Mouse (Mus musculus) hindlimb bud, embryonic 11.5 days (tissue): ENCODE data around the gene Nup107.
"Not testable (repeated sequence)": the region's sequence is repeated elsewhere in the genome, so short reads cannot be mapped to it uniquely, and the experiment has no call there.

Experiments
- DNase-seq: peaks from one replicate; pipeline ENCODE4 v3.0.0-alpha.2; 2012; ENCODE audit warnings: low read depth, low spot score; ENCODE audit errors: extremely low spot score

The Nup107 gene

DNA sequence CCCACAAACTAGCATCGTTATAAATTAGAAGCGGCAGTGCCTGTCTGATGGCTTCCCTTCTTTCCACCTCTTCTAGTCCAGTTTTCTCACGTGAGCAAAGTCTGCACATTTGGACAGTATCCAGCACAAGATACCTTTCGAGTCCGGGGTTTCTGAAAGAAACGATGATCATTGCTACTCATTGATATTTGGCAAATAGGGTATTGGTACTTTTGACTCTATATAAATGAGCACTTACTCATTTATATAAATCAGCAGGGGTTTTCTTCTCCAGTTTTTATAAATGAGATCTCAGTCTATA lies 52.9 kb downstream of the Nup107 start:
- no peak for DNase-seq

DNA sequence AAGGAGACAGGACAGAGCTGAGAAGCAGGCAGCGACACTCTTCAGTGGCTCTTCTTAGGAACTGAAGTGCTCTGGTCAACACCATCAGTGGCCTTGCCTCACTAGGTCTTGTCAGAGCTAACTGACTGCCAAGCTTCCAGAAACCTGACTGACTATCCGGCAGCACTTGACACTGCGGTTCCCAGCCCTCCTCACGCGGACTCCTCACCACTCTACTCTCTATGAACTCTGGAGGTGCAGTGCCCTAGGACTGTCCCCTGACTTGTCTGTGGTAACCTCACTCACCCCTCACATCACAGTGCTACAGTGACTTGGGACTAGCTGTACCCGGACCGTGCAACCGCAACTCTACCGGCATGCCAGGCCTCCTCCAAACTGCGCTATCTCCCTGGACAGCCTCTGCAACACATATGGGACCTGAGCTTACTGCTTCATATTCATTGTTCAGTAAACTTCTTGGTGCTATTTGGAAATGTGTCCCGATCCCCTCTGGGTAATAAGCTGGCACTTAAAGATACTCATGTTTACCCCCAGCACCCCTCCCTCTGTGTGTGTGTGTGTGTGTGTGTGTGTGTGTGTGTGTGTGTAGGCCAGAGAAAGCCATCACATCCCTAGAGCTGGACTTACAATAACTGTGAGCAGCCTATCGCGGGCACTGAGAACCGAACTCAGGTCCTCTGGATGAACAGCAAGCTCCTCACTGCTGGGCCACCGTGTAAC lies 53.4 kb downstream of the Nup107 start:
- no peak for DNase-seq

DNA sequence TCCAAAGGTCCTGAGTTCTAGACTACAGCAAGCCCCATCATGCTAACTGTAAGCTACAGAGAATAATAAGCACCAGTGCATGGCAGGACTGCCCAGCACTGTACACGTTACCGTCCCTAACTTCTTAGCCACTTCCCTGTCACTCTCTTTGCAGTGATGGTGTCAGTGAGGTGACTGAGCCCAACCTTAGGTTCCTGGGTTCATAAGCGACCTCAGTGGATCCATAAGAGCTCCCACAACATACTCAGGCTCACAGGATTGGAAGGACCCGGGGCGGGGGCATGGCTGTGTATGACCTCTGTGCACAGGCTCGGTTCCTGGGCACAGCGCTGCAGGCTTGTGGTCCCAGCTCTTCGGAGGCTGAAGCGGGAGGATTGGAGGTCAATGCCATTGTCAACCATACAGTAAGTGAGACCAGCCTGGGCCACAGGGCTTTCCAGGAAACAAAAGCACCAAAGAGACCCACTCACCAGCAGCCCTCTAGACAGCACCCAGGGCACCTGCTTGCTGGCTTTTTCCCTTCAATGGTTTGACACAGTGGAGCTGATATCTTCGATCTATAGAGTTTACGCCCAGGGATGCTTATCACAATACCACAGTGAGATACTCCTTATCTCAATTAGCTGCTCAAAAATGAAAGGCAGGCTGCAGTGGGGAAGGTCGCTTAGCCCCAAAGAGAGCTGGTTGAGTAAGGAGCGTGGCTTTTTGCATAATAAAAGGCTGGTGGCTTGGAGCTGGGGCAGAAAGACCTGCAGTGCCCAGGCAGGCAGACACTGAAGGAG lies 54.2 kb downstream of the Nup107 start:
- no peak for DNase-seq

DNA sequence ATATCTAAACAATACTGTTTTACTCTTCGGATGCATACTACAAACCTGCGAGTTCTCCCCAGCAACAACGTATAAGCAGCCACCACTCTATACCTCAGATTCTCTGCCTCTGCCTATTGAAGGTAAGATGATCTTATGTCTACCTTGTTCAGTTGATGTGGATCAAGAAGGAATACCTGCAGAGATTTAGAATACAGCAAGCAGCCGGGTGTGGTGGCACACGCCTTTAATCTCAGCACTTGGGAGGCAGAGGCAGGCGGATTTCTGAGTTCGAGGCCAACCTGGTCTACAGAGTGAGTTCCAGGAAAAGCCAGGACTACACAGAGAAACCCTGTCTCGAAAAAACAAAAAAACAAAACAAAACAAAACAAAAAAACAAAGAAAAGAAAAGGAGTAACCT lies 55.0 kb downstream of the Nup107 start:
- not testable (repeated sequence) for DNase-seq

DNA sequence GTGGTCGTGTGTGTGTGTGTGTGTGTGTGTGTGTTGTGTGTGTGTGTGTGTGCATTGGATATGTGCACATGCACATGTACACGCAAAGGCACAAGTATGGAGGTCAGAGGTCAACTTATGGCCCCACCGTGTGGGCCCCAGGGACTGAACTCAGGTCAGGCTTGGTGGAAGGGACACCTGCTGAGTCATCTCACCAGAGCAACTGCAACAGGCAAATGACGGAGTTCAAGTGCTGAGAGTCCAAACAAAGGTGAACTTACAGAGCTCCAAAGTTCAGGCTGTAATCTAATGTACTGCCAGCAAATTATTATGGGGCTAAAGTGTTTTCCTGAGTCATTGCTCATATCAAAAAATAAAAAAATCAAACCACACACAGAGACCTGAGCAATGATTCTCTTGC lies 55.4 kb downstream of the Nup107 start:
- DNase-seq = no peak

DNA sequence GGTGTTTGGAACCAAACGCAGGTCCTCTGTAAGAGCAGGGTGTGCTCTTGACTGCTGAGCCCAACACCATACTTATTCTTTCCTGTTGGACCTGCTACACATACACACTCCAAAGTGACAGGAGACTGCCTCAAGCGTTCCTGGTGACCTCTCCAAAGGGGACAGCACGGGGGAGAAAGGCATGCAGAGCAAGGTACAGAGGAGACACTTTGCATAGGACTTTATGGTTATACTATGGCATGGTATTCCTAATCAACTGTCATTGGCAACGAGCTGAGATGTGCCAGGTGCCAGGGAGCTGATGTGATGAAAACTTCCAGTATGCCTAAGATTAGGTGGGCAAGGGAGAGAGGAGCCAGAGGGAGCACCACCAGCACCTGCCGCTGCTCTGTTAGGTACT lies 55.9 kb downstream of the Nup107 start:
- DNase-seq = no peak

DNA sequence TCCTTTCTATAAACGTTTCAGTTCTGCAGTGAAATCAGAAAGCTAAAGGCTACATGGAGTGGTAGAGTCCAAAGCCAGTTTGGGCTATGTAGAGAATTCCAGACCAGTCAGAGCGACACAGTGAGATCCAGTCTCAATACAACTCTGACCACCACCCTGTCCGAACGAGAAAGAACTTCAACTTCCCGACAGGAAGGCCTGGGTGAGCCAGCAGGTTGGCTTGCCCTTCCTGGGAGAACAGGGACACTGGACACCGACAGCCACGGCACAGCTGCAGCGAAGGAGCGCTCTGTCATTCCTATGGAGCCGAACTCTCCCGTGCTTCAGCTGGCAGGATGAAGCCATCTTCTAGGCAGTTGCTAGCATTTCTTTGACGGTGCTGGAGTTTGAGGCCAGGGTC lies 57.1 kb downstream of the Nup107 start:
- not testable (repeated sequence) for DNase-seq

DNA sequence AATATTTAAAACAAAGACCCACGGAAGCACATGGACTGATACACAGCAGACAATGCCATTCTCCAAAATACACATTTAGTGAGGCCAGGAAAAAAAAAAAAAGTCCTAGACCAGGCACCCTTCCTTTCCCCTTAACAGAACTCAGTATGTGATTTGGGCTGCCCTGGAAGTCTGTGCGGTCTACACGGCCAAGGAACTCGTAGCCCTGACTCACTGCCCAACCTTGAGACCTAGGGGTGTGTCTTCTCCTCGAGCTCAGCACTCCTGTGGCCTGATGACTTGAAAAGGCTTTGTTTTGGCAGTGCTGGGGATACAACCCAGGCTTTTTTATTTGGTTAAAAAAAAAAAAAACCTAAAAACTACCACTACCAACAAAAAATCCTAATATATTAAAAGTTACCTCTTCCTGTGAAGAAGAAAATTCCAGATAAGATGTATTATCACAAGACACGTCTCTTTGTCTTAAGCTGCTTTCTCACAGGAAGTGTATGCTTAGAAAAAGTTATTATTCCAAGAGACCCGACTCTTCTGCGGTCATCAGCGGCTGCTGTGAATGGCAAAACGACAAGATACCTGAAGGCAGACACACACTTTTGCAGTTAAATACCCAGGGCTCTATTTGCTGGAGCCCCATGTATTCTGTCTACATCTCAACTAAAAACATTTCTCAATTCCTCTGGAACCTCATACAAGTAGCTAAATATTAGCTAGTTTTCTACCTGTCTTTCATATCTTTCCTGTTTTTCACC lies 58.2 kb downstream of the Nup107 start:
- not testable (repeated sequence) for DNase-seq

DNA sequence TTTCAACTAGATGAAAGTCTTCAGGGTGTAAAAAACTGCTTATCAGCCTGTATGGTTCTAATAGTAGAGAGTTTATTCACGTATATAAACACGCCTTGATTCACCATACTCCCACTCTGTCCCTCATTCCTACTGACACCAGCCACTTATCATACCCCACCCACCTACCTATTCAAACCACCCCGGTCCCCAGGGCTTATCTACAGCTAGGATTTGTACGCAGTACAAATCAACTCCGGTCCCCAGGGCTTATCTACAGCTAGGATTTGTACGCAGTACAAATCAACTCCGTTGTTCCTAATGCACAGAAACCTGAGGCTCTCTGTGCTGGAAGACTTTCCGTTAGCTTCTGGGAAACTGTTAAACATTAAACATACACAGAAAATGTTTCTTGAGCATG lies 58.9 kb downstream of the Nup107 start:
- not testable (repeated sequence) for DNase-seq

DNA sequence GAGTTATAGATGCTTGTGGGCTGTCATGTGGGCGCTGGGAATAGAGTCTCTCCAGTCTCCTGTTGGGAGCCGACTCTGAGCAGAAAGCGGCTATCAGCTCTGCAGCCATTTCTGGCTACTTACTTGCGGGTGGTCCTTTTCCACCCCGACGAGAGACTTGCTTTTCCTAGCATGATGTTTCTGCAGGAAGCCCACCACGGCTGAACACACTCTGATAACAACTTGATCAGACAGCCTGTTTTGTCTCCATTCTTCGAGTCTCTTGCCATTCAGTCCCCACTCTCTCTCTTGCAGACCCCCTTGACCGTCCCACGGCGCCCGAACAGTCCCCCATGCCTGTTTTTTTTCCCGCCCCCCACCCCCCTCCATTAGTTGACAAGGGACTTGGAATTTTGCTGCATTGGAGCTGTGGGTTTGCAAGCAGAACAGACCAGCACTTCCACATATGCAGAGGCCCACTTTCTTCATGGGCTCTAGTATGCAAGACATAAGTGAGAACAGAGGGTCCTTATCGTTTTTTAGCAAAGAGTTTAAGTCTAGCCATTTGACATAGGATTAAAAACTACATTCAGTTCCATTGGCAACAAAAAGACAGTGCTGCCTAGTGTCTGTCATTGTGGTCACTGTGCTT lies 59.4 kb downstream of the Nup107 start:
- DNase-seq = no peak

DNA sequence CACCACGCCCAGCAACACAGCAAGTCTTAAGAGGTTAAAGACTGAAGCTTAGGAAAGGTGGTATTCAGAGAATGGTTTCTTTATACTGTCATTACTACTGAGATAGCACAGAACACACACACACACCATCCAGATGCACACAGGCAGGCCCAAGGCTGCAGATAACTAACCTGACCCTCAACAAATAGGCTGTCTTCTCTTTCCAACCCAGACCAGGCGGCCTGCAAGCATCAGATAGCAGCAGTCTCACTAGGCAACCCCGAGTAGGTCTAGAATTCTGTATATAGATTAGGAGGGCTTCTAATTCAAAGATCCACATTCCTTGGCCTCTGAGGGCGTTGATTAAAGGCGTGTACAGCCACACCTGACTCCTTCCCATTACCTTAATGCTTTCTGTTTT lies 60.3 kb downstream of the Nup107 start:
- DNase-seq = no peak

DNA sequence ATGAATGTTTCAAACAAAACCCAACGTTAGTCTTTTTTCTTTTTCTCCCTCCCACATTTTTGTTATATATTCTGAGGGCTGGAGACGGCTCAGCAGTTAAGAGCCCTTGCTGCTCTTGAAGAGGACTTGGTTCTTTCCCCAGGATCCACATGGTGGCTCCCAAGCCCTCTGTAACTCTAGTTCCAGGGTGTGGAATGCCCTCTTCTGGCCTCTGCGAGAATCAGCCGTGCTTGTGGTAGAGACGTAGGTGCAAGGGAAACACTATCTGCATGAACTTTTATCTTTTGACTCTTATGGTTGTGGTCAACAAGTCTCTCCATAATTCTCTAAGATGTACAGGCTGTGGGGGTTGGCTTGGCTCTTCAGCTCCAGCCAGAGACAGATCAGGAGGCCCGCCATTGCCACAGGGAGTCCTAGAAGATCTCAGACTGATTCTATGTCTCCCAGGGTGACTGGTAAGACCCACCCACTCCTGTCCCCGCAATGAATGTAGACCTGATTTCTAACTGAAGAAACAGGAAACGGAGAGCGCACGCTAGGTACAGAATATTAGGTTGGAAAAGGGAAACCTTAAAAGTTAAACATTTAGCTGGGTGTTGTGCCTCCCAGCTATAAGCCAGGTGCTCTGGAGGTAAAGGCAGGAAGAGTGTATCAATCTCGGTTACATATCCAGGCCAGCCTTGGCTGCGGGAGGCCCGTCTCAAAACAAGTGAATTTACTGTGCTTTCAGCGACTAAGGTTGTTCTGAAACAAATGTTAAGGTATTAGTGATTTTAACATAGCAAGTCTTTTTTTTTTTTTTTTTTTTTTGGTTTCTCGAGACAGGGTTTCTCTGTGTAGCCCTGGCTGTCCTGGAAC lies 61.0 kb downstream of the Nup107 start:
- no peak for DNase-seq

DNA sequence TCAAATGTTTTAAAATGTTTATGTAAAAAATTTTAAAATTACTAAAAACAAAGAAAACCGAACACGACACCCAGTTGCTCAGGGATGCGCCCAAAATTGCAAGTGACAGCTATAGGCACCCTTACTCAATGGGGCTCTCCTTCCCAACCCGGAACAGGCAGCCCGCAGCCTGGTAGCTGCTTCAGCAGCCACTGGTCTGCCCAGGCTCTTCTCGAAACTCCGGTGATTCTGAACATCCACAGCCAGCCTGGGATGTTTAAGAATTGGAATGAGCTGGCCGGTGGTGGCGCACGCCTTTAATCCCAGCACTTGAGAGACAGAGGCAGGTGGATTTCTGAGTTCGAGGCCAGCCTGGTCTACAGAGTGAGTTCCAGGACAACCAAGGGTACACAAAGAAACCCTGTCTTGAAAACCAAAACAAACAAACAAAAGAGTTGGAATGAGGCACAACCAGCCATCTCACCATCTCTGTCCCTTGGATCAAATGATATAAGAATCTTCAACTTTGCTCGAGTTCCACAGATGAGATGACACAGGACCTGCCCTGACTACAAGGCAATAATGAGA lies 61.8 kb downstream of the Nup107 start:
- DNase-seq = no peak

DNA sequence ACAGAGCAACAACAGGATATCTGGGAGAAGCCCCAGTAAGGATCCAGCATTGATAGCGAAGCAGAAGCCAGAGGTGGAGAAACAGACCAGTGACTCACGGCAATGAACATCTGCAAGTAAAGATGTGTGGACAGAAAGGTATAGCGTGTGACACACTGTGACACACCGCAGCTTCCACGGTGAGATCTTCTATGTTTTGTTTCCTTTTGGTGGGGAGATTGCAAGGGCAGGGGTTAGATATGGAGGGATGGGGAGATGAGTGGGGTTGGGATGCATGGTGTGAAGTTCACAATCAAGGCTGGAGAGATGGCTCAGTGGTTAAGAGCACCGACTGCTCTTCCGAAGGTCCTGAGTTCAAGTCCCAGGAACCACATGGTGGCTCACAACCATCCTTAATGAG lies 62.4 kb downstream of the Nup107 start:
- no peak for DNase-seq

DNA sequence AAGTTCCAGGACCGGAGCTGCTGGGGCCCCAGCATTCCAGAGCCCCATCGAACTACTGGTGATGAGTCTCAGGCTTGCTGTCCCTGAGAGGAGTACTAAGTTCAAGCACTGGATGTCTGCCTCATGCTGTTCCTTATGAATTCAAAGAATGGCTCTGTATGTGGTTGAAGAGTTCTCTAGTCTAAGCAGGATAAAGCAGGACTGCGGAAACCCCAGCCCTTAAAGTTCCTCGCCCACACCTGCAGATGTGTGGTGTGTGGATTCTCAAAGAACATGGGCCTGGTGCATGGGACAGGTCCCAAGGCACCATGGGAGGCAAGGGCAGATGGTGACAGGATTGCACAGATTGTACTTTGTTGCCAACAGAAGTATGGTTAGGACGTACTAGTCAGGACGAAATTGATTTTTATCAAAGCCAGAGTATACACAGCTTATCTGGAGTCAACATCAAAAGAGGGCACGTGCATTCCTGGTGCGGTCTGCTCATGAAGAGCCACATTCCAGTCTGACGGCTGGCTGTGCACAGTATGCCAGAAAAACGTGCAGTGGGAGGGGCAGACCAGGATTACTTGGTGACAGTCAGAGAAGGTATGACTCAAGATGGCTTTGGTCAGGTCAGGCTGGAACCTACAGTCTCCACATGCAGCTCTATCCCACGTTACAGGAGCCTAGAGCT lies 63.2 kb downstream of the Nup107 start:
- DNase-seq = no peak

DNA sequence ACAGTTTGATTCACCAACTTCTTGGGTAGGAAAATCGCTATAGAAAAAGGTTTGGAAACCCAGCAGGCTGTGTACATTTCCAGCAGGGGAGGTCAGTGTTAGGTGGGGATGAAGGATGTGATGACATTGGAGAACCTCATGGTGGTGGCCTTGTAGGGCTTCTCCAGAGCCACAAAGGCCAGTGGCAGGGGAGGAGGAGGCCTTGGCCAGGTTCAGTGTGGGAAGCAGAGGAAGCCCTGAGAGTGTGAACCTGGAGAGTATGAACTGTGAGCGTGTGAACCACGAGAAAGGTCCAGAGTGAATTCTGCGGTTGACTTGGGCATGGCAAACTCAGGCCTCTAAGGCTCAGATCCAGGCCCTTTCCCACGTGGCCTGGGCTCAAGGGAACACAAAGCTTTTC lies 63.9 kb downstream of the Nup107 start:
- DNase-seq = no peak

DNA sequence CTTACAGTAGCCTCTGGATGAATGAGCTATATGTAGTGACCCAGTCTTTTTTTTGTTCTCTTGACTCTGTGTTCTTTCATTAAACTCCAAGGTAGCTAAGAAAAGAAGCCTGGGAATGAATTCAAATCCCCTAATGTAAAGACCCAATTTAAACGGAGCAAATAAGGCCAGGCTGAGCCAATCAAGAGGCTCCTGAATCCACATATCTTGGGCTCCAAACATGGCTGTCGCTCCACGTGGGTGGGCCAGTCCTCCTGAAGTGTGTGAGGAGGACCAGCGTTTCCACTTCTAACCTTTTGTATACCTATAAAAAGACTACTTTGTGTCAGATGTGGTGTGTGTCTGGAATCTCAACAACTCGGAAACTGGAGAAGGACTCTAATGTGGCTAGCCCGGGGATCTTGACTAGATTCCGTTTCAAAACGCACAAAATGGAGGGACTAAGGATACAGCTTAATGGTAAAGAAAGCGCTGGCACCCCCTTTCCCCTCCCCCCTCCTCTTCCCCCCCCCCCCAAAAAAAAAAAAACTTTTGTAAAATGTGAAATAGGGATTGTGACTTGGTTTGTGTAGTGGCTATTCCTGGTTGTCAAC lies 64.9 kb downstream of the Nup107 start:
- no peak for DNase-seq

DNA sequence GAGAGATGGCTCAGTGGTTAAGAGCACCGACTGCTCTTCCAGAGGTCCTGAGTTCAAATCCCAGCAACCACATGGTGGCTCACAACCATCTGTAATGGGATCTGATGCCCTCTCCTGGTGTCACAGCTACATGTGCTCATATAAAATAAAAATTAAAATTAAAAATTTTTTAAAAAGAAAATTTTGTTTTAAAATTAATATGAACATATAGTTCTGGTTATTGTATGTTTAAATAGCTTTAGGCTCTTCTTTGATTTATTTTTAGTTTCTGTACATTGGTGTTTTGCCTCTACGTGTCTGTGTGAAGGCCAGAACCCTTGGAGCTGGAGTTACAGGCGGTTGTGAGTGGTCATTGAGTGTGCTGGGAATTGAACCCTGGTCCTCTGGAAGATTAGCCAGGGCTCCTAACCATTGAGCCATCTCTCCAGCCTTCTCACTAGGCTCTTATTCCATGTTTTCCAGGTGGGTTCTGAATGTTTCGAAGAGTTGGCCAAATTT lies 65.6 kb downstream of the Nup107 start:
- DNase-seq = no peak

DNA sequence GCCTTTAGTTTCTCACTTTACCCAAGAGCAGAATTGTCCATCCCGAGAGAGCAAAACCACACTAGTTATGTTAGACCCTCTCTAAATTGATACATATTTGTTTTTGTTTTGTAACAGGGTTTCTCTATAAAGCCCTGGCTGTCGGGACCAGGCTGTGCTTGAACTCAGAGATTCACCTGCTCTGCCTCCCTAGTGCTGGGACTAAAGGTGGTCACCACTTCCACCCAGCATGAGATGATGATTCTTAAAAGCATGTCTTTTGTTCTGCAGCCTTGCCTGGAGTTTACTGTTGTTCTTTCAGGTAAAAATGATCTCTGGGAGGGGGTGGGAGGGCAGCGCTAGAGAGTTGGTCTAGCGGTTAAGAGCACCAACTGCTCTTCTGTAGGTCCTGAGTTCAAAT lies 66.2 kb downstream of the Nup107 start:
- DNase-seq = no peak
